Mouse (Mus musculus) kidney, embryonic 14.5 days (tissue): Measurements from ENCODE around the gene Bfsp1. TPM values are rescaled to one million over a fixed set of nuclear protein-coding genes. Genes with fewer than 3 reads are reported as not detected.

Experiments
- ATAC-seq: fragments of 200-750 bp; cut with Nextera tagmentation; 2 replicates; pipeline ENCODE4 v1.8.0; 2017; ENCODE audit warnings: moderate number of reproducible peaks, mild to moderate bottlenecking, moderate TSS enrichment, moderate library complexity; ENCODE audit not compliant: low FRiP score, low TSS enrichment
- H3K27ac ChIP-seq: fragments of 300-500 bp; sonication (generic); 2 replicates; pipeline ENCODE4 v1.5.1; 2014; ENCODE audit warnings: low read depth, mild to moderate bottlenecking, low read length, moderate library complexity, mixed read lengths
- H3K27me3 ChIP-seq: fragments of 300-500 bp; sonication (generic); 2 replicates; pipeline ENCODE4 v1.6.1; 2014; ENCODE audit warnings: mild to moderate bottlenecking, low read length; ENCODE audit not compliant: control insufficient read depth, insufficient read depth
- H3K36me3 ChIP-seq: fragments of 300-500 bp; sonication (generic); 2 replicates; pipeline ENCODE4 v1.6.1; 2014; ENCODE audit warnings: low read length, mixed read lengths; ENCODE audit not compliant: control insufficient read depth, insufficient read depth
- H3K4me1 ChIP-seq: fragments of 300-500 bp; sonication (generic); 2 replicates; pipeline ENCODE4 v1.6.1; 2014; ENCODE audit warnings: low read length, mixed read lengths; ENCODE audit not compliant: control insufficient read depth, insufficient read depth
- H3K4me2 ChIP-seq: fragments of 300-500 bp; sonication (generic); replicated peaks from 2 replicates; pipeline ENCODE4 v1.6.1; 2014; ENCODE audit warnings: low read depth, mild to moderate bottlenecking, low read length
- H3K4me3 ChIP-seq: fragments of 300-500 bp; sonication (generic); 2 replicates; pipeline ENCODE4 v1.5.1; 2014; ENCODE audit warnings: mild to moderate bottlenecking, low read length
- H3K9ac ChIP-seq: fragments of 300-500 bp; sonication (generic); 2 replicates; pipeline ENCODE4 v1.6.1; 2014; ENCODE audit warnings: low read depth, mild to moderate bottlenecking, low read length, moderate library complexity
- H3K9me3 ChIP-seq: fragments of 300-500 bp; sonication (generic); 2 replicates; pipeline ENCODE4 v1.6.1; 2016; ENCODE audit warnings: low read length; ENCODE audit not compliant: control insufficient read depth
- WGBS: fragments of 180-500 bp; shearing (Covaris S2); extraction: QIAGEN DNeasy Blood & Tissue Kit; methylation state at CpG from one replicate; pipeline ENCODE4 v1.1.7; 2014; 5-methylcytosine and 5-hydroxymethylcytosine counted together
- polyA plus RNA-seq: library from polyadenylated mRNA; unstranded; fragments of >200 nt; fragmentation: Nextera tagmentation; extraction: Ambion mirVana; gene quantifications from 2 replicates; pipeline ENCODE4 v1.2.1, GENCODE M21; 2014

The Bfsp1 gene
- polyA plus RNA-seq, 1 experiment from 2014 or later: 1.7 TPM

DNA sequence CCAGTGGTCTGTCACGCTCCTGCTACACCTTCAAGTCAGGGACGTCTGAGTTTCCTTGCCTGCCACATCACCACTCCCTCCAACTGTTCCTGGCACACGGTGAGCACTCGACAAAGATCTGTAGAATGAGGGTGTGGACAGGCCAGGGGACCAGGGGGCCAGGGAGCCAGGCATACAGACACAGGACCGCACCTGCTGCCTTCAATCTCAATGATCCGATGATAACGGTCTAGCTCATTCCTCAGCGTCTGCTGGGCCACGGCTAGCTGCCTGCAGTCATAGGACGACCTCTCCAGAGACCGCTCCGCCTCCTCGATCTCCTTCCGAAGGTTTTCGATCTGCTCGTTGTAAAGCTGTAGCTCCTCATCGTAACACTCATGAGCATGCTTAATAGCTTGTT is 31.3 kb downstream of the Bfsp1 start:
- Histone ChIP-seq H3K4me1 (0 out of 2 replicates have a peak, but pooled peaks cover 3% of the 10 kb centered on the region), H3K4me2 (no peak overlapping the region), H3K36me3 (no peaks in the 10 kb centered on the region), H3K27ac (no peak overlapping the region), H3K4me3 (no peak overlapping the region), H3K9ac (no peak overlapping the region), H3K9me3 (no peaks in the 10 kb centered on the region), H3K27me3 (no peaks in the 10 kb centered on the region)
- no peak for ATAC-seq
- 61% methylated on average over 17 of the region's 17 CpGs for WGBS

DNA sequence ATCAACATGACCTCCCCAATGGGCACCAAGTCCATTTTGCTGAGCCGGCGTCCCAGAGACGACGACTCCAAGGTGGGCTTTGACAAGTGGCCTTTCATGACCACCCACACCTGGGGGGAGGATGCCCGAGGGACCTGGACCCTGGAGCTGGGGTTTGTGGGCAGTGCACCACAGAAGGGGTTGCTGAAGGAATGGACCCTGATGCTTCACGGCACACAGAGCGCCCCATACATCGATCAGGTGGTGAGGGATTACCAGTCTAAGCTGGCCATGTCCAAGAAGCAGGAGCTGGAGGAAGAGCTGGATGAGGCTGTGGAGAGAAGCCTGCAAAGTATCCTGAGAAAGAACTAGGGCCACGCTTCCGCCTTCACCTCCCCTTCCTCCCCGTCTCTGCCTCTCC is 49.5 kb downstream of the Bfsp1 start:
- Histone ChIP-seq H3K27ac (no peak overlapping the region), H3K4me1 (no peaks in the 10 kb centered on the region), H3K9me3 (no peaks in the 10 kb centered on the region), H3K9ac (no peak overlapping the region), H3K36me3 (no peaks in the 10 kb centered on the region), H3K4me3 (no peak overlapping the region), H3K4me2 (no peak overlapping the region), H3K27me3 (no peaks in the 10 kb centered on the region)
- ATAC-seq: no peak
- WGBS: 89% methylated on average over 11 of the region's 11 CpGs

DNA sequence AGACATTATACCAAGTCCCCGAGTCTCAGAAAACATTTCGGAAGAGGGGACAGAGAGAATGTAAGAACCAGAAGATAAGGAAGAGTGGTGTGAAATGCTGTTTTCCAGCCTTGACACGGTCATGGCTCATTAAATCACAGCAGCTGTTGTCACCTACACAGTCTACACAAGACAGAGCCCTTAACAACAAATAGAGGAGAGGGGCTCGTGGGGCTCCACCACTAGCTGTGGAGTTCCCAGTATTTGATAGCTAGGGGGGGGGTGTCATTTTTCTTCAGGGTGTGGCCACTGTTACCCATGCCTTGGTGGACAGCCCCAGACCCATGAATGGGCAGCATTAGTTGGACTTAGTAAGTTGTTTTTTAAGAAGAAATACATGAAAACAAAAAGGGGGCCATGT is 50.7 kb downstream of the Bfsp1 start:
- Histone ChIP-seq H3K27me3 (no peaks in the 10 kb centered on the region), H3K27ac (no peak overlapping the region), H3K9ac (no peak overlapping the region), H3K4me2 (no peak overlapping the region), H3K4me3 (no peak overlapping the region), H3K9me3 (no peaks in the 10 kb centered on the region), H3K36me3 (no peaks in the 10 kb centered on the region), H3K4me1 (no peaks in the 10 kb centered on the region)
- ATAC-seq: peak; percentile 75; the same call in 1 of the 2 replicates
- WGBS: 27% methylated on average over 4 of the region's 4 CpGs

DNA sequence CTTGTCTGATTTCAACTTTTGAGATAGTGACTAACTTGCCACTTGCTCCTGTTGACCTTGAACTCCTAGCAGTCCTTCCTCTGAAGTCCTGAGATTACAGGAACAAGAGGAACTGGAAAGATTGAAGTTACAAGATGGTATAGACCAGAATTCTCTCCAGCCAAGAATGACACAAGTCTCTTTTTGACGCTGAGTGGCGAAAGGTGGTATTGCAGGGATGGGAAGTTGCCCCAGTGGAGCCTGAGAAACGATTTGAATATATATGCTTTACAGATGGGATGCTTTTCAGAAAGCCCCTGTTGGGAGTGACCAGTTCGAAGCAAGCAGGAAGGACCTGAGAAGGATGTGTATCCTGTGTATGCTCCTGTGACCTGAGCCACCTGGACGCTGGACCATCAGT is 54.2 kb downstream of the Bfsp1 start:
- ATAC-seq: no peak
- H3K4me2 ChIP-seq: no peak overlapping the region

DNA sequence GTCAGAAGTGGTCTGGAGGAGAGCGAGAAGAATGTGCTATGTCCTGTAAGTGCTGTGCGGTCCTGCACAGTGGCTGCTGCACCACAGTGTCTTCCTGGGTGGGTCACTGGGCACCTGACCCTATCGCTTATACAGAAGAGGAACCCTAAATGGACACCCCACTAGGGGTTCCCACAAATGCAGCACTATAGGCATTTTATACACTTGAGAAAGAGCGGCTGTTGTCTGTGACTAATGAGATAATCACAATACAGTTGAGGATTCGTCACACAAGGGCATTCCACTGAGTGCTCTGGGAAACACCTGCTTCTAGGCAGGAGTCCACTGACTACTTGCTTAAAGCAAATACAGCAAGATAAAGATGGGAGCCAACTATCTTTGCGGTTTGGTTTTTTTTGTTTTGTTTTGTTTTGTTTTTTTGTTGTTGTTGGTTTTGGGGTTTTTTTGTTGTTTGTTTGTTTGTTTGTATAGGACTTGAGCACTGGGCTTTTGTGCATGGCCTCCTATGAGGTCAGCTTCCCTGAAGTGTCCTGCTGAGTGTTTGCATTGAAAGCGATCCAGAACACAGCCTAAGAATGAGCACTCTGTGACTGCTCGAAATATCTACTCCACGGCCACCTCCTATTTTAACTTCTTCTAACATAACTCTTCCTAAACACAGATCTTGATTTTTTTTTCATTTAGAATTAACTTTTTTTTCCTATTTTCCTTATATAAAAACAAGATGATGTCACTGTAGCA is 55.9 kb downstream of the Bfsp1 start:
- H3K4me2 ChIP-seq: no peak overlapping the region
- peak; percentile 46 for ATAC-seq
- no peak overlapping the region for H3K9ac ChIP-seq
- no peaks in the 10 kb centered on the region for H3K9me3 ChIP-seq
- H3K4me1 ChIP-seq: peaks cover 5% of the 10 kb centered on the region; the same call in 1 of the 2 replicates
- no peak overlapping the region for H3K4me3 ChIP-seq
- H3K27ac ChIP-seq: no peak overlapping the region; the same call in 1 of the 2 replicates
- no peaks in the 10 kb centered on the region for H3K36me3 ChIP-seq
- no peaks in the 10 kb centered on the region for H3K27me3 ChIP-seq
- WGBS: 79% methylated on average over 9 of the region's 9 CpGs

More for the DNA sequence above, 54.2 kb downstream of the Bfsp1 start:
- H3K36me3 ChIP-seq: no peaks in the 10 kb centered on the region
- H3K9ac ChIP-seq: no peak overlapping the region
- H3K27me3 ChIP-seq: no peaks in the 10 kb centered on the region
- H3K27ac ChIP-seq: no peak overlapping the region
- peaks cover 5% of the 10 kb centered on the region; the same call in 1 of the 2 replicates for H3K4me1 ChIP-seq
- WGBS: 66% methylated on average over 5 of the region's 5 CpGs
- H3K9me3 ChIP-seq: no peaks in the 10 kb centered on the region
- H3K4me3 ChIP-seq: no peak overlapping the region

DNA sequence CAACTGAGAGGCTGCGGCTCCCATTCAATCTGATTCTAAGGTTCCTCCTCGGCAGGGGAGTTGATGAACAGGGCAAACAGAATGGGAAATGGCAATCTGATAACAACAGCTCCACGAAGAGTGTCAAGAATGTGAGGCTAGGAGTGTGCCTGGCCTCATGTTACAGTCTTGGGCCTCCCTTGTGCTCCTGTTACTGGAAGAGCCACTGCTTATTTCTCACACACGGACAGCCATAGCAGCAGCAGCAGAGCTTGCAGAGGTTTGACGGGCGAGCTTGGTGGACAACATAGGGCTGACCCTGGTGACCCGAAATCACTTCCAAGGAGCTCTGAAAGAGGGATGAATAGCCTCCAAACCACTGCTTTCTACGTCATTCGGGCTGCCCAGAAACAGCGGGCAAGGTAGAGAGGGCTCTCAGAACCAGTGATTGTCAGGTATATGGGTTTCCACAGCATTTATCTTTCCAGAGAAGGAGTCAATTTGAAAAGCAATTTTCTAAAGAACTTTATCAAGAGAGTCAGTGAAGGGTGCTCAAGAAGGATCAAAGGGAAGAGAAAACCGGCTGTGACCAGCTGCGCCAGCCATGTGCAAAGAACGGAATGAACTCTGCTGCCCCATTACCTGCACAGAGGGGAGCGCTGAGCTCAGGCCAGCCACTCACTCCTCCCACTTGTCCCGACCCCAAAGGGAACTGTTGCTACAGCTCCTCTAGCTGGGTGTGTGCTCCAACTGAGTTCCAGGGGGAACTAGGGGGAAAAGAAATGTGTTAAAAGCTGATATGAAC is 56.6 kb downstream of the Bfsp1 start:
- H3K27ac ChIP-seq: peak overlapping the region; percentile 42; the same call in 1 of the 2 replicates

DNA sequence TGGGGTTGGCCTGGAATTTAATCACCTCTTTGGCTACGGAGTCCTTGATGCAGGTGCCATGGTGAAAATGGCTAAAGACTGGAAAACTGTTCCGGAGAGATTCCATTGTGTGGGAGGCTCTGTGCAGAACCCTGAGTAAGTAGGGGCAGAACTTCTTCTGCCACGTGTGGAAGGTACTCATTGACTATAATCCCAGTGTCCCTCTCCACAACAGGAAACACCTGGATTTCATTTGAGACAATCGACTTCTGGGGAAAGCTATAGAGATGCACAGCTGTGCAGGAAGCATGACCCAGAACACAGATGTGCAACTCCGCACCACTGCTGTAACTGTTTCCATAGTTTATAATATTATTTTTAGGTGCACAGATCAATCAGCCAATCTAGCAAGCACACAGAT is 61.9 kb downstream of the Bfsp1 start:
- no peak for ATAC-seq
- no peaks in the 10 kb centered on the region for H3K4me1 ChIP-seq
- no peaks in the 10 kb centered on the region for H3K27me3 ChIP-seq

More for the DNA sequence above, 56.6 kb downstream of the Bfsp1 start:
- no peak overlapping the region for H3K4me2 ChIP-seq
- ATAC-seq: peak; percentile 84
- WGBS: 44% methylated on average over 15 of the region's 15 CpGs
- H3K9ac ChIP-seq: no peak overlapping the region
- H3K4me1 ChIP-seq: peaks cover 5% of the 10 kb centered on the region; the same call in 1 of the 2 replicates
- H3K4me3 ChIP-seq: no peak overlapping the region
- no peaks in the 10 kb centered on the region for H3K27me3 ChIP-seq
- H3K36me3 ChIP-seq: no peaks in the 10 kb centered on the region
- no peaks in the 10 kb centered on the region for H3K9me3 ChIP-seq

DNA sequence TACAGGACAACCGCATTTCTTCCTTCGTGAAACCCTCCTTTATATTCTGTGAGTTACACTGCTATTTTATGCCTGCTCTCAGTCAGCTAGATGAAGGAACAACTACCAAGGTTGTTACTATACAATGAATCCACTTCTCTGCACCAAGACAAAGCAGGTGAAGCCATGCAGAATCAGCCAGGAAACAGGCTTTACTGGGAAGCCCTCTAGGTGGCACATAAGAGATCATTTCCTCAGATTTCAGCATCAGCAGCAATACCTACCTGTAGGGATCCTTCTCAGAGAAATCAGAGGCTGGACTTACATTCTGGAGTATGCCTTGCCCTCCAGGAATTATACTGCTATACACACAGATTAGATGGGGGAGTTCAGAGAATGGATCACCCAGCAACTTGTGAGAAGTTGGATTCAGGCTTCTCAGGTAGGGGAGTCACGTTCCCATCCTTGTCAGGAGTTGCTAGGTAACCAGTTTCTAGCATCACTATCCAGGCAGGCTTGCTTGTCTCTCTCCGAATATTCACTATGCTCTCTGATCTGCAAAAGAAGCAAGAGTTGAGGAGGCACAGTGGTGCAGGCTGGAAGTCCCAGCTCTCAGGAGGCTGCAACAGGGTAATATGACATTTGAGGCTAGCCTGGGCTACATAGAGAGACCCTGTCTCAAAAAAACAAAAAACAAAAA is 66.5 kb downstream of the Bfsp1 start:
- Histone ChIP-seq H3K9ac (no peak overlapping the region), H3K4me1 (no peaks in the 10 kb centered on the region), H3K27ac (no peak overlapping the region), H3K27me3 (no peaks in the 10 kb centered on the region), H3K9me3 (no peaks in the 10 kb centered on the region), H3K4me2 (no peak overlapping the region), H3K4me3 (no peak overlapping the region), H3K36me3 (no peaks in the 10 kb centered on the region)
- WGBS: 81% methylated on average over 4 of the region's 4 CpGs
- ATAC-seq: no peak

More for the DNA sequence above, 61.9 kb downstream of the Bfsp1 start:
- no peaks in the 10 kb centered on the region for H3K9me3 ChIP-seq
- no peak overlapping the region for H3K4me3 ChIP-seq
- H3K9ac ChIP-seq: no peak overlapping the region
- WGBS: 70% methylated on average over 5 of the region's 5 CpGs
- no peak overlapping the region for H3K27ac ChIP-seq
- H3K36me3 ChIP-seq: no peaks in the 10 kb centered on the region
- H3K4me2 ChIP-seq: no peak overlapping the region
